Mouse (Mus musculus) heart, postnatal 0 days (tissue): Measurements from ENCODE around the gene Elp5. TPM values are rescaled to one million over a fixed set of nuclear protein-coding genes. Genes with fewer than 3 reads are reported as not detected.

ENCODE experiments used
- ATAC-seq: fragments of 200-750 bp; cut with Nextera tagmentation; 2 replicates; pipeline ENCODE4 v1.8.0; 2017; ENCODE audit warnings: low read depth, moderate number of reproducible peaks, moderate library complexity; ENCODE audit not compliant: insufficient read depth
- DNase-seq: peaks from one replicate; pipeline ENCODE4 v3.0.0-alpha.2; 2016; ENCODE audit warnings: low spot score
- H3K27ac ChIP-seq: fragments of 300-500 bp; sonication (generic); 2 replicates; pipeline ENCODE4 v1.5.1; 2014; ENCODE audit warnings: low read depth, mild to moderate bottlenecking
- H3K27me3 ChIP-seq: fragments of 300-500 bp; sonication (generic); 2 replicates; pipeline ENCODE4 v1.6.1; 2014; ENCODE audit warnings: low read length, mixed read lengths; ENCODE audit not compliant: control insufficient read depth, insufficient read depth
- H3K36me3 ChIP-seq: fragments of 300-500 bp; sonication (generic); replicated peaks from 2 replicates; pipeline ENCODE4 v1.6.1; 2014; ENCODE audit warnings: low read length, mixed read lengths; ENCODE audit not compliant: control insufficient read depth, insufficient read depth
- H3K4me1 ChIP-seq: fragments of 300-500 bp; sonication (generic); 2 replicates; pipeline ENCODE4 v1.6.1; 2014; ENCODE audit warnings: antibody characterized with exemption; ENCODE audit not compliant: control insufficient read depth, insufficient read depth
- H3K4me2 ChIP-seq: fragments of 300-500 bp; sonication (generic); 2 replicates; pipeline ENCODE4 v1.6.1; 2014; ENCODE audit warnings: low read depth, mild to moderate bottlenecking, low read length, moderate library complexity
- H3K4me3 ChIP-seq: fragments of 300-500 bp; sonication (generic); 2 replicates; pipeline ENCODE4 v1.5.1; 2014; ENCODE audit warnings: low read depth, low read length
- H3K9ac ChIP-seq: fragments of 300-500 bp; sonication (generic); replicated peaks from 2 replicates; pipeline ENCODE4 v1.6.1; 2014; ENCODE audit warnings: low read depth, low read length, mixed read lengths
- H3K9me3 ChIP-seq: fragments of 300-500 bp; sonication (generic); replicated peaks from 2 replicates; pipeline ENCODE4 v1.6.1; 2016; ENCODE audit warnings: low read length; ENCODE audit not compliant: control insufficient read depth
- CTCF ChIP-seq: IDR thresholded peaks from 2 replicates; pipeline ENCODE4 v1.5.1; 2016; ENCODE audit warnings: antibody characterized with exemption, control low read depth, low read depth
- EP300 ChIP-seq: IDR thresholded peaks from 2 replicates; pipeline ENCODE4 v1.6.1; 2016; ENCODE audit warnings: antibody characterized with exemption, low read depth
- WGBS: fragments of 180-500 bp; shearing (Covaris S2); extraction: QIAGEN DNeasy Blood & Tissue Kit; methylation state at CpG from one replicate; pipeline ENCODE4 v1.1.7; 2014; 5-methylcytosine and 5-hydroxymethylcytosine counted together
- polyA plus RNA-seq: library from polyadenylated mRNA; unstranded; fragments of >200 nt; fragmentation: Nextera tagmentation; extraction: Ambion mirVana; gene quantifications from 2 replicates; pipeline ENCODE4 v1.2.1, GENCODE M21; 2015
- total RNA-seq: library from RNA; depleted of rRNA; stranded (reverse); fragments of >200 nt; gene quantifications from 2 replicates; pipeline ENCODE4 v1.2.3, GENCODE M21; 2014; ENCODE audit warnings: low replicate concordance

Elp5 gene
- total and polyA plus RNA-seq, 2 experiments from 2014 or later = 96.1 to 108 TPM

GRCm38 (mm10) chr11:70028401-70029129 lies 46.2 kb upstream of the Elp5 start:
- H3K9me3 ChIP-seq = no peaks in the 10 kb centered on the region
- H3K4me2 ChIP-seq = peak overlapping the region; percentile 60
- WGBS = 25% methylated on average over 12 of the region's 12 CpGs
- H3K27ac ChIP-seq = peak overlapping the region; percentile 56
- no peak for TF ChIP-seq CTCF
- no peak for TF ChIP-seq EP300
- no peak for ATAC-seq
- no peak overlapping the region for H3K9ac ChIP-seq
- peaks cover 12% of the 10 kb centered on the region; the same call in 1 of the 2 replicates for H3K27me3 ChIP-seq
- peak overlapping the region; percentile 6; the same call in 1 of the 2 replicates for H3K4me3 ChIP-seq
- peaks cover 19% of the 10 kb centered on the region; the same call in 1 of the 2 replicates for H3K4me1 ChIP-seq
- H3K36me3 ChIP-seq = peaks cover 12% of the 10 kb centered on the region
- no peak for DNase-seq

GRCm38 (mm10) chr11:70027397-70027796 lies 45.1 kb upstream of the Elp5 start:
- WGBS = 52% methylated on average over 9 of the region's 9 CpGs
- ATAC-seq (no peak), DNase-seq (no peak)

GRCm38 (mm10) chr11:70026689-70027088 lies 44.4 kb upstream of the Elp5 start:
- DNase-seq (peak; percentile 41), ATAC-seq (peak; percentile 58)
- Histone ChIP-seq H3K27me3 (peaks cover 12% of the 10 kb centered on the region; the same call in 1 of the 2 replicates), H3K9ac (0 out of 2 replicates have a peak overlapping the region, but pooled peaks have one; percentile 11), H3K4me2 (peak overlapping the region; percentile 60), H3K36me3 (peaks cover 8% of the 10 kb centered on the region), H3K4me1 (peaks cover 19% of the 10 kb centered on the region; the same call in 1 of the 2 replicates), H3K9me3 (no peaks in the 10 kb centered on the region), H3K27ac (peak overlapping the region; percentile 46; the same call in 1 of the 2 replicates), H3K4me3 (peak overlapping the region; percentile 35)
- 13% methylated on average over 18 of the region's 19 CpGs for WGBS
- TF ChIP-seq CTCF = no peak
- no peak for TF ChIP-seq EP300

More at GRCm38 (mm10) chr11:70027397-70027796, 45.1 kb upstream of the Elp5 start:
- Histone ChIP-seq H3K9me3 (no peaks in the 10 kb centered on the region), H3K4me2 (peak overlapping the region; percentile 60), H3K27ac (peak overlapping the region; percentile 46; the same call in 1 of the 2 replicates), H3K4me3 (peak overlapping the region; percentile 35; the same call in 1 of the 2 replicates), H3K4me1 (peaks cover 19% of the 10 kb centered on the region; the same call in 1 of the 2 replicates), H3K9ac (no peak overlapping the region), H3K36me3 (peaks cover 12% of the 10 kb centered on the region), H3K27me3 (peaks cover 12% of the 10 kb centered on the region; the same call in 1 of the 2 replicates)
- TF ChIP-seq CTCF (no peak), EP300 (no peak)

GRCm38 (mm10) chr11:70024151-70024514 lies 41.8 kb upstream of the Elp5 start:
- WGBS = 15% methylated on average over 6 of the region's 6 CpGs
- no peaks in the 10 kb centered on the region for H3K36me3 ChIP-seq
- peak overlapping the region; percentile 63 for H3K4me2 ChIP-seq
- no peak for ATAC-seq
- H3K4me3 ChIP-seq = peak overlapping the region; percentile 32
- no peak for TF ChIP-seq EP300
- TF ChIP-seq CTCF = no peak
- no peak overlapping the region; the same call in 1 of the 2 replicates for H3K9ac ChIP-seq
- no peak overlapping the region for H3K27ac ChIP-seq
- H3K27me3 ChIP-seq = peaks cover 12% of the 10 kb centered on the region; the same call in 1 of the 2 replicates
- H3K4me1 ChIP-seq = peaks cover 30% of the 10 kb centered on the region
- no peak for DNase-seq
- no peaks in the 10 kb centered on the region for H3K9me3 ChIP-seq

DNA sequence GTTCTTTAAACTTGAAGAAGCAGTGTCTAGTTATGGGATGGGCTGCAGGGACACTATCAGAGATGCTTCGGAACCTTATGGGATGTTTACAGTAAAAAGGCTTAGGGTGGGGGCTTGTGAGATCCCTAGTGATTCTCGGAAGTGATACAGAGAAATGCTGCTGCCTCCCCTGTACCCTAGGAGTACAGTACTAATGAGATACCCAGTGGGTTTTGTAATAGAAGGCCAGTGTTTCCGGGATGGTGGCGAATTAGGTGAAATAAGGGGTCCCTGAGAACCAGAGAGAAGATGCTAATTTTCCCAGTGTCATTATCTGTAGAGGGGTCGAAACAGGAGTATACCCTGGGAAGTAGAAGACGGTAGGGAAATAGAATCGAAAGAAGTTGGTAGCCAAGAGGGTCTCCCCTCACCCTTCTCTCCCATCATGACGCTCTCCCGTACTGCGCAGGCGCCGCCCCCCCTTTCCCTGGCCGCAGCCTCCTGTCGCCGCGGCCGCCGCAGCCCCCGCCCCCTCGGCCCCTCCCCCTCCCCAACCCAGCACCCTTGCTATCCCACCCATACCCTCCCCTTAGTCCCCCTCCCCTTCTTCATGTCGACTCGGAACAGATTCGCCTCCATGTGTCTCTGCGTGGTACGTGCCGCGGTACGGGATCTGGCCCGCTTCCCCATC lies 41.3 kb upstream of the Elp5 start:
- Histone ChIP-seq H3K27ac (no peak overlapping the region), H3K9me3 (no peaks in the 10 kb centered on the region), H3K4me3 (peak overlapping the region; percentile 32), H3K4me2 (peak overlapping the region; percentile 63), H3K27me3 (peaks cover 12% of the 10 kb centered on the region; the same call in 1 of the 2 replicates), H3K36me3 (no peaks in the 10 kb centered on the region), H3K9ac (no peak overlapping the region; the same call in 1 of the 2 replicates), H3K4me1 (peaks cover 29% of the 10 kb centered on the region)
- no peak for TF ChIP-seq EP300
- no peak for TF ChIP-seq CTCF
- DNase-seq = no peak
- WGBS = 10% methylated on average over 20 of the region's 29 CpGs
- ATAC-seq = no peak
